Mouse (Mus musculus) bone marrow macrophage, adult 2 months (primary cell): ENCODE measurements around the gene Gm572. TPM values are rescaled to one million over a fixed set of nuclear protein-coding genes. Genes with fewer than 3 reads are reported as not detected.

Experiments used
- H3K27ac ChIP-seq: 2 replicates; pipeline ENCODE4 v1.5.1; 2012; ENCODE audit warnings: low read depth, low read length; ENCODE audit not compliant: insufficient read depth
- H3K4me1 ChIP-seq: 2 replicates; pipeline ENCODE4 v1.6.1; 2012; ENCODE audit warnings: low read length; ENCODE audit not compliant: control insufficient read depth, insufficient read depth
- H3K4me3 ChIP-seq: 2 replicates; pipeline ENCODE4 v1.5.1; 2012; ENCODE audit warnings: mild to moderate bottlenecking, low read length, moderate library complexity; ENCODE audit not compliant: insufficient read depth
- CTCF ChIP-seq: IDR thresholded peaks from 2 replicates; pipeline ENCODE4 v1.5.1; 2012; ENCODE audit warnings: low read depth, mild to moderate bottlenecking, low read length, moderate library complexity
- POLR2A ChIP-seq: IDR thresholded peaks from 2 replicates; pipeline ENCODE4 v1.6.1; 2012; ENCODE audit warnings: mild to moderate bottlenecking, low read depth, low read length, borderline replicate concordance
- polyA plus RNA-seq: library from polyadenylated mRNA; stranded (reverse); fragments of >200 nt; gene quantifications from 2 replicates; pipeline ENCODE4 v1.2.4, GENCODE M21; 2012; ENCODE audit not compliant: missing spikeins, insufficient read depth, insufficient read length

The Gm572 gene
- polyA plus RNA-seq, 1 experiment = not detected

DNA sequence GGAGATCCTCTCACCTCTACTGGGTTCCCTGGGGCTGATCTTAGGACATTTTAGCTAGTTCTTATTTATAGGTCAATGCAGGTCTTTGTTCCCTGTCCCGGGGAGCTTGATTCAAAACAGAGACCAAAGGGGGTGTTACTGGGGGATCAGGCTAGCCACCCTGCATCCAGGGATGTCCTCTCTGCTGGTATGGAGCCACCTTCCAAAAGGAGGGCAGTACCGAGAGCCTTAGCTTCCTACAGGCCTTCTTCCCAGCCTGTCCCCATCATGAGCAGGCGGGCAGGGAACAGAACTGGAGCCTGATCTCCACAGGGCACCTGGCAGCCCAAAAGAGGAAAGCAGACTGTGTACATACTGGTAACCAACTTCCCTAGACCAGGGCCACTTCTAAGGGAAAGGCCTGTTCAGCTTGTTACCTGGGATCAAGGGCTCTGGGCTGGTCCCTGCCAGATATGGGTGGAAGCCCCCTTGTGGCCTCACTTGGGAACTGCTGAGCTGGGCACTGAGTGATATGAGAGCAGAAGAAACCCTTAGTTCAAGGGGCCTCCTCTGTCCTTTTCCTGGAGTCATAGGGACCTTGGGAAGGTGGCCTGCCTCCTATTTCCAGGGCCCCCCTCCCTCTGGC is 38.5 kb upstream of the Gm572 start:
- TF ChIP-seq CTCF = peak; percentile 30; the same call in 1 of the 2 replicates
- no peak for TF ChIP-seq POLR2A
- Histone ChIP-seq H3K4me1 (peaks cover 18% of the 10 kb centered on the region), H3K27ac (no peak overlapping the region), H3K4me3 (no peak overlapping the region)

- Histone ChIP-seq H3K4me3 (no peak overlapping the region), H3K27ac (no peak overlapping the region), H3K4me1 (peaks cover 2% of the 10 kb centered on the region; the same call in 1 of the 2 replicates)
- TF ChIP-seq POLR2A (no peak), CTCF (peak; percentile 62; the same call in 1 of the 2 replicates)
Measured at GRCm38 (mm10) chr4:148607758-148608157, 35.4 kb upstream of the Gm572 start.

DNA sequence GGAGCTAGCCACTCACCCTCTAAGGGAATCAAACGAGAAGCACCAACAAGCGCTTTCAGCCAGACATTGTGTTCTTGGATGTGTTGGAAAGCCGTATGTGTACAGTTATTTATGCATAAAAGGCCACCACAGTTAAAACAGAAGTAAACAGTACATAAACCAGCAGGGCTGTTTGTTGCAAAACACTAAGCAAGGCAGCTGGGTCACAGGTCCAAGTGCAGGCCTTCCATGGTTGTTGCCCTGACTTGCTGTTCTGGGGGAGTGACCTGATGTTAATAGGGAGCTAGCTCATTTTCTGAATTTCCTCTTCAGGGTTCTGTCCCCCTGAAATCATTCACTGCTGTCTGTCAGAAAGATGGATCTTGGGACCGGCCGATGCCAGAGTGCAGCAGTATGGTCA is 33.3 kb upstream of the Gm572 start:
- Histone ChIP-seq H3K4me1 (no peaks in the 10 kb centered on the region), H3K27ac (no peak overlapping the region), H3K4me3 (no peak overlapping the region)
- no peak for TF ChIP-seq CTCF
- no peak for TF ChIP-seq POLR2A

GRCm38 (mm10) chr4:148610631-148611364 is 32.3 kb upstream of the Gm572 start:
- H3K4me1 ChIP-seq = no peaks in the 10 kb centered on the region
- TF ChIP-seq POLR2A = no peak
- TF ChIP-seq CTCF = no peak
- H3K4me3 ChIP-seq = no peak overlapping the region
- no peak overlapping the region for H3K27ac ChIP-seq

DNA sequence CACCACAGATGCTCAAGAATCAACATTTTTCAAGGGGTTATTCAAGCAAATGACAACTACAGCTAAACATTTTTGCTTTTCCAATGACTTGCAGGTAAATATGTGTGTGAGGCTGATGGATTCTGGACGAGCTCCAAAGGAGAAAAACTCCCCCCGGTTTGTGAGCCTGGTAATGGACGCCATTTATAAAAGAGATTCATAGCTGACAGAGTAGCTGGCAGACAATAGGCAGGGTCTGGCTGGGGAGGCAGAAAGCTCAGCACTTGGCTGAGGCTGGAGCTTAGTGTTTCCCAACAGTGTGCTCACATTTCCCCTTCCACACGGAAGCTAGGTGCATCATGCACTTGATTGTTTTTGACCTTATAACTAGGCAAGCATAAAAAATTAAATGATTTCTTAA is 30.6 kb upstream of the Gm572 start:
- H3K4me3 ChIP-seq = no peak overlapping the region
- no peaks in the 10 kb centered on the region for H3K4me1 ChIP-seq
- H3K27ac ChIP-seq = no peak overlapping the region
- TF ChIP-seq CTCF (no peak), POLR2A (no peak)

GRCm38 (mm10) chr4:148613738-148614137 is 29.4 kb upstream of the Gm572 start:
- TF ChIP-seq POLR2A (no peak), CTCF (no peak)
- no peaks in the 10 kb centered on the region for H3K4me1 ChIP-seq
- no peak overlapping the region for H3K4me3 ChIP-seq
- H3K27ac ChIP-seq = no peak overlapping the region

DNA sequence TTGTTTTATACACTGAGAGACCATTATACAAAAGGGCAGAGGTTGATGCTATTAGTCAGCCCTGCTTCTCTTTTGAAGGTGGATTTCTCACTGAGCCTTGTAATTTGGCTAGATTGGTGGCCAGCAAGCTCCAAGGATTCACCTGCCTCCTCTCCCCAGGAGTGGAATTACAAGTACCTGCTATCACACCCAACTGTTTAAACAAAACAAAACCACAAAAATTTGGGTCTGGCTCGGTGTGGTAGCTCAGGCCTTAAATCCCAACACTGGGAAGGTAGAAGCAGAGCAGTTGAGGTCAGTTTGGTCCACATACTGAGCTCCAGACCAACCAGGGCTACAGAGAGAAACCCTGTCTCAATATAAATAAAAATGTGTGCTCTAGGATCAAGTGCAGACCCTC is 23.3 kb upstream of the Gm572 start:
- TF ChIP-seq CTCF (no peak), POLR2A (no peak)
- Histone ChIP-seq H3K4me3 (no peak overlapping the region), H3K27ac (no peak overlapping the region), H3K4me1 (peaks cover 13% of the 10 kb centered on the region)

- Histone ChIP-seq H3K4me3 (no peak overlapping the region), H3K27ac (no peak overlapping the region), H3K4me1 (peaks cover 14% of the 10 kb centered on the region)
- TF ChIP-seq POLR2A (no peak), CTCF (no peak)
Measured at GRCm38 (mm10) chr4:148620718-148621117, 22.4 kb upstream of the Gm572 start.

DNA sequence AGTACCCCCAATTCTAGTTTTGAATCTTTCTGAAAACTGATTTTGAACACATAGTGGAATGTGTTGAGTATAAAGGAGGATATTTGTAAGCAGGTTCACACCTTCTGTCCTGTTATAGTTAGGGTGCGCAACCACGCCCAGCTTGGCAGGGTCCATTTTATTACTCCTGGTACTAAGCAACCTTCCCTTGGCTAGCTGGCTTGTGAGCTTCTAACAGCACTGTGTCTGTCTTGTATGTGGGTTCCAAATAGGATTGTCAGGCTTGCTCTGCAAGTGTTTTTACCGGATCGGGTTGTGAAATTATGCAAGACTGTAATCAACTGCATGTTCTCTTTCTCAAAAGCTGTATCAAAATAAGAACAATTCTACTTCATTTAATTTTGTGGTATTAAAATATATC is 20.6 kb upstream of the Gm572 start:
- Histone ChIP-seq H3K27ac (no peak overlapping the region), H3K4me1 (peaks cover 19% of the 10 kb centered on the region), H3K4me3 (no peak overlapping the region)
- no peak for TF ChIP-seq CTCF
- no peak for TF ChIP-seq POLR2A

- Histone ChIP-seq H3K4me1 (peaks cover 19% of the 10 kb centered on the region), H3K4me3 (no peak overlapping the region)
Measured at GRCm38 (mm10) chr4:148623609-148624008, 19.5 kb upstream of the Gm572 start.

More at GRCm38 (mm10) chr4:148623609-148624008, 19.5 kb upstream of the Gm572 start:
- TF ChIP-seq CTCF (no peak), POLR2A (no peak)
- H3K27ac ChIP-seq = no peak overlapping the region
